Mouse (Mus musculus) T-helper 17 cell (primary cell): ENCODE results near the gene Crls1.

Source experiments
- in situ Hi-C, 2 experiments: fragments of 300-600 bp; cut with MboI, MseI; formaldehyde crosslinking; loops; 1 replicate in 1 of 2; 2 replicates in 1 of 2; pipeline ENCODE4 v1.15.1; 2025; ENCODE audit warnings: high pct_unique_total_duplicates in 2 of 2

The Crls1 gene

GRCm38 (mm10) chr2:132884303-132884967 is 38.0 kb downstream of the Crls1 start:
- in situ Hi-C loops, result no loop called here

- in situ Hi-C loops, result no loop called here
Observed at GRCm38 (mm10) chr2:132885312-132885711, 38.8 kb downstream of the Crls1 start.

GRCm38 (mm10) chr2:132893826-132894225 is 47.4 kb downstream of the Crls1 start:
- in situ Hi-C loops, result no loop called here

GRCm38 (mm10) chr2:132898211-132898610 is 51.7 kb downstream of the Crls1 start:
- in situ Hi-C loops, result no loop called here

GRCm38 (mm10) chr2:132900596-132900995 is 54.1 kb downstream of the Crls1 start:
- in situ Hi-C loops, result loop anchor here in 1 of 2 experiments (10.0 to 25.0 kb wide), 2 partner anchors 406 to 1687 kb away; no protein-coding TSS in a partner anchor

- in situ Hi-C loops, result loop anchor here in 1 of 2 experiments (10.0 to 25.0 kb wide), 2 partner anchors 407 to 1686 kb away; no protein-coding TSS in a partner anchor
Observed at GRCm38 (mm10) chr2:132901636-132902035, 55.2 kb downstream of the Crls1 start.

GRCm38 (mm10) chr2:132902056-132902455 is 55.6 kb downstream of the Crls1 start:
- in situ Hi-C loops, result loop anchor here in 1 of 2 experiments (10.0 to 25.0 kb wide), 2 partner anchors 407 to 1685 kb away; no protein-coding TSS in a partner anchor

GRCm38 (mm10) chr2:132903498-132903897 is 57.0 kb downstream of the Crls1 start:
- in situ Hi-C loops, result loop anchor here in 1 of 2 experiments (10.0 to 25.0 kb wide), 2 partner anchors 409 to 1684 kb away; no protein-coding TSS in a partner anchor

GRCm38 (mm10) chr2:132904961-132905360 is 58.5 kb downstream of the Crls1 start:
- in situ Hi-C loops, result loop anchor here (5.0 to 25.0 kb wide), 3 partner anchors 63 to 1682 kb away; no protein-coding TSS in a partner anchor

GRCm38 (mm10) chr2:132906763-132907162 is 60.3 kb downstream of the Crls1 start:
- in situ Hi-C loops, result loop anchor here (5.0 to 25.0 kb wide), 3 partner anchors 64 to 1681 kb away; no protein-coding TSS in a partner anchor

- in situ Hi-C loops, result loop anchor here in 1 of 2 experiments (25.0 kb wide), 1 partner anchor 1673 kb away; no protein-coding TSS in a partner anchor
Observed at GRCm38 (mm10) chr2:132914785-132915184, 68.3 kb downstream of the Crls1 start.
